Mouse (Mus musculus): ENCODE data around the gene Utp6. TPM values are rescaled to one million over a fixed set of nuclear protein-coding genes. Genes with fewer than 3 reads are reported as not detected.

Utp6 gene
- total and polyA plus RNA-seq, 3 experiments, result 88.6 to 97.9 TPM; not detected in 1

GRCm38 (mm10) chr11:79890822-79891221, 71.4 kb downstream of the Utp6 start:
- no peaks in the 10 kb centered on the region for H3K9me3 ChIP-seq (replicated peaks; ENCODE audit: insufficient read depth, low read length)
- no peaks in the 10 kb centered on the region; a peak in 1 of 4 replicates for H3K27me3 ChIP-seq (ENCODE audit: control insufficient read depth in 1 of 2, insufficient read depth in 2 of 2, low read length in 2 of 2)
- peaks cover 0 to 11% of the 10 kb centered on the region in 2 experiments; a peak in 2 of 4 replicates for H3K36me3 ChIP-seq (ENCODE audit: control insufficient read depth in 1 of 2, insufficient read depth in 2 of 2, low read length in 2 of 2)
- no peaks in the 10 kb centered on the region for H3K79me2 ChIP-seq (ENCODE audit: control insufficient read depth, insufficient read depth, low read length, poor library complexity)
- H3K27ac ChIP-seq (ENCODE audit: control insufficient read depth, low read depth, low read length), result no peak overlapping the region
- H3K4me1 ChIP-seq (ENCODE audit: control insufficient read depth in 1 of 2, insufficient read depth in 2 of 2, low read length in 2 of 2), result peaks cover 7 to 16% of the 10 kb centered on the region in 2 experiments; a peak in 3 of 4 replicates
- no peak overlapping the region for H3K9ac ChIP-seq (ENCODE audit: control insufficient read depth, low read depth, low read length, poor library complexity, severe bottlenecking)
- H3K4me3 ChIP-seq (ENCODE audit: control insufficient read depth in 1 of 2, insufficient read depth in 1 of 2, low read depth in 2 of 2, low read length in 2 of 2), result no peak overlapping the region
- DNase-seq (ENCODE audit: low read depth, low spot score), result no peak
- TF ChIP-seq GATA1 (IDR thresholded peaks at IDR 0.05; ENCODE audit: low read depth, low read length) (no peak), BHLHE40 (IDR thresholded peaks at IDR 0.05; ENCODE audit: borderline replicate concordance, low read depth, low read length) (no peak), MAFK (IDR thresholded peaks at IDR 0.05; ENCODE audit: borderline replicate concordance, low read depth, low read length) (peak; percentile 89)

DNA sequence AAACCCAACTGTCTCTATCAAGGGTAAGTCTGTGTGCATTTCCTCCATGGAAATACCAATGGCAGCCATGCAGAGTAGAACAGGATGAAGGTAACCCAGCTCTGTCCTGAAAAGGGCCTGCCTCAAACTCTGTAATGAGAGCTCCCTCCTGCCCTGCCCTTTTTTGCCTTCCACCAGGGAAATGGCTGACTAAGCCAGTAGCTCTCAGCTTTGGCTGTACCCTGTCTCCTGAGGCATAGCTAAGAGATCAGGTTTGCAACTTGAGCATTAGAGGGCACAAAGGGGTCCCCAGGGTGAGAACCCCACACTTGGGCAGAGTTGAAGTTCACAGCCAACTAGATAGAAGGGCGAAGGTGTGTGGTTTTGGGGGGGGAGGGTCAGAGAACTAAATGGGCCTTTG, 75.2 kb downstream of the Utp6 start:
- DNase-seq (ENCODE audit: low read depth, low spot score), result no peak
- TF ChIP-seq RAD21 (IDR thresholded peaks at IDR 0.05; ENCODE audit: low read depth, low read length), result no peak
- no peak for TF ChIP-seq TCF12 (IDR thresholded peaks at IDR 0.05; ENCODE audit: low read depth, low read length)
- TF ChIP-seq ZKSCAN1 (IDR thresholded peaks at IDR 0.05; ENCODE audit: low read depth, low read length), result no peak
- no peak for TF ChIP-seq USF1 (IDR thresholded peaks at IDR 0.05; ENCODE audit: low read depth, low read length)
- TF ChIP-seq ELF1 (IDR thresholded peaks at IDR 0.05; ENCODE audit: low read depth, low read length), result no peak
- TF ChIP-seq MAFK (IDR thresholded peaks at IDR 0.05; ENCODE audit: borderline replicate concordance, low read depth, low read length), result no peak
- TF ChIP-seq POLR2AphosphoS2 (IDR thresholded peaks at IDR 0.05; ENCODE audit: low read length), result no peak
- no peak for TF ChIP-seq NELFE (IDR thresholded peaks at IDR 0.05; ENCODE audit: low read depth, low read length)
- TF ChIP-seq HCFC1 (IDR thresholded peaks at IDR 0.05; ENCODE audit: low read depth, low read length), result no peak
- no peak for TF ChIP-seq MXI1 (IDR thresholded peaks at IDR 0.05; ENCODE audit: low read depth, low read length)
- no peak for TF ChIP-seq BHLHE40 (IDR thresholded peaks at IDR 0.05; ENCODE audit: borderline replicate concordance, low read depth, low read length)
- TF ChIP-seq GATA1 (IDR thresholded peaks at IDR 0.05; ENCODE audit: low read depth, low read length), result no peak
- no peak for TF ChIP-seq E2F4 (IDR thresholded peaks at IDR 0.05; ENCODE audit: borderline replicate concordance, low read depth, low read length)
- no peak for TF ChIP-seq POLR2AphosphoS5 (IDR thresholded peaks at IDR 0.05; ENCODE audit: borderline replicate concordance, low read depth, low read length)
- no peak for TF ChIP-seq MAZ (IDR thresholded peaks at IDR 0.05; ENCODE audit: low read depth, low read length)
- no peak for TF ChIP-seq ZNF384 (IDR thresholded peaks at IDR 0.05; ENCODE audit: low read depth, low read length)
- no peaks in the 10 kb centered on the region for H3K9me3 ChIP-seq (replicated peaks; ENCODE audit: insufficient read depth, low read length)

More for the DNA sequence above, 75.2 kb downstream of the Utp6 start:
- peaks cover 7 to 18% of the 10 kb centered on the region in 2 experiments; a peak in 3 of 4 replicates for H3K4me1 ChIP-seq (ENCODE audit: control insufficient read depth in 1 of 2, insufficient read depth in 2 of 2, low read length in 2 of 2)
- no peak overlapping the region for H3K4me3 ChIP-seq (ENCODE audit: control insufficient read depth in 1 of 2, insufficient read depth in 1 of 2, low read depth in 2 of 2, low read length in 2 of 2)
- H3K27ac ChIP-seq (ENCODE audit: control insufficient read depth, low read depth, low read length), result peak overlapping the region; percentile 26
- H3K27me3 ChIP-seq (ENCODE audit: control insufficient read depth in 1 of 2, insufficient read depth in 2 of 2, low read length in 2 of 2), result peaks cover 0 to 2% of the 10 kb centered on the region in 2 experiments; a peak in 1 of 4 replicates
- no peak overlapping the region for H3K9ac ChIP-seq (ENCODE audit: control insufficient read depth, low read depth, low read length, poor library complexity, severe bottlenecking)
- H3K79me2 ChIP-seq (ENCODE audit: control insufficient read depth, insufficient read depth, low read length, poor library complexity), result no peaks in the 10 kb centered on the region
- peaks cover 0 to 12% of the 10 kb centered on the region in 2 experiments; a peak in 2 of 4 replicates for H3K36me3 ChIP-seq (ENCODE audit: control insufficient read depth in 1 of 2, insufficient read depth in 2 of 2, low read length in 2 of 2)
